Mouse (Mus musculus): ENCODE measurements around the gene Armcx4.

DNA sequence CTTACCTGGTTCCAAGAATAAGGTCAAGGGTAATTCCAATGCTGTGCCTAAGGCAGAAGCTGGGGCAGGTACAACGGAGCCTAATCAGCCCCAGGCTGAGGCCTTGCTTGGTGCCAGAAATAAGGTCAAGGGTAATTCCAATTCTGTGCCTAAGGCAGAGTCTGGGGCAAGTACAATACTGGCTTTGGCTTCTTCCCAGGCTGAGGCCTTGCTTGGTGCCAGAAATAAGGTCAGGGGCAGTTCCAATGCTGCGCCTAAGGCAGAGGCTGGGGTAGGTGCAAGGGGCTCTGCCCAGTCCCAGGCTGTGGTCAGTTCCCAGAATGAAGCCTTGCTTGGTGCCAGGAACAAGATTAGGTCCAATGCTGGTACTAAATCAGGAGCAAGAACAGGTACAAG lies 5.2 kb downstream of the Armcx4 start:
- no peak for TF ChIP-seq CTCF (IDR thresholded peaks at IDR 0.05; ENCODE audit: low read depth, low read length)
- TF ChIP-seq POLR2A (IDR thresholded peaks at IDR 0.05; ENCODE audit: extremely low read depth, insufficient read depth, low read length) = no peak
